Mouse (Mus musculus) yolk sac, embryonic 10.5 days (tissue): Measurements from ENCODE around the gene Grsf1.

Experiments
- DNase-seq: peaks from one replicate; pipeline ENCODE4 v3.0.0-alpha.2; 2017; ENCODE audit warnings: low spot score

Grsf1 gene

GRCm38 (mm10) chr5:88688583-88689187, 12.7 kb upstream of the Grsf1 start:
- peak; percentile 36 for DNase-seq

DNA sequence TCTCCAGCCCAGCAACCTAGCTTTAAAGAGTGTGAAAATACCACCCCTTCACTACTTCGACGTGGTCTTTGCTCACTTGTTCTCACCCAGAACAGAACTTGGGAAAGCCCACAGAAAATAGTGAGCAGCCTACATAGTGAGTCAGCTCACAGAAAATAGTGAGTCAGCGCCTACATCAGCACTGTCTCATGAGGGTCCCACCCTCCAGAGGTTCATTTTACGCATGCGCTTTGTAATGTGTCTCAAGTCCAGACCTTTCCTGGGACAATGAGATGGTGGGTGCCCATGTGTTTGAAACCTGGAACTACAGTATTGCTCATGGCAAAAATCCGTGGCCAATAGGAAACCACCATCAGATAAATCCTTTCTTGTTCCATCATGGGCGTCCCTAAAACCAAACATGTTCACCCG, 12.0 kb upstream of the Grsf1 start:
- no peak for DNase-seq

DNA sequence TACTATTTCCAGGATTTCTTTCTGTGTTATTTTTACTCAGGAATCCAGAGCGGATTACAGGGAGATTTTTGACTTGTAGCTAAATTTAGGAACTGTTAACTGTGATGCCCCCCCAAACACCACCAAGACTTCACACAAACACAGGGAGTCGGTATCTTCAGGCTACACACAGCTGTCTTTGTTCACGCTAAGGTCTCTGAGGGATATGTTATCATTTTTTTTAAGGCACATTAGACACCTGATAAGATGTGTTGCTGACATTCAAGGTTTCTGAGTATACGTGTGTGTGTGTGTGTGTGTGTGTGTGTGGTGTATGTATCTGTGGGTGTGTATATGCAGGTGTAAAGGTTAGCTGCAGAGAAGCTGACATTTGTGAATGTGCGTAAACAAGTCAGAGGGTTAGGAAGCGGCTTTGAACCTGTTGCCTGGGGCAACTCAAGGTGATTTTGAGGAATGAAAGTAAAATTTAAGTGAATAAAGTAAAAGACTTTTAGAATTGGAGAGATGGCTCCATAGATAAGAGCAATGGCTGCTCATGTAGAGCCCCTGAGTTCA, 9.9 kb upstream of the Grsf1 start:
- no peak for DNase-seq

DNA sequence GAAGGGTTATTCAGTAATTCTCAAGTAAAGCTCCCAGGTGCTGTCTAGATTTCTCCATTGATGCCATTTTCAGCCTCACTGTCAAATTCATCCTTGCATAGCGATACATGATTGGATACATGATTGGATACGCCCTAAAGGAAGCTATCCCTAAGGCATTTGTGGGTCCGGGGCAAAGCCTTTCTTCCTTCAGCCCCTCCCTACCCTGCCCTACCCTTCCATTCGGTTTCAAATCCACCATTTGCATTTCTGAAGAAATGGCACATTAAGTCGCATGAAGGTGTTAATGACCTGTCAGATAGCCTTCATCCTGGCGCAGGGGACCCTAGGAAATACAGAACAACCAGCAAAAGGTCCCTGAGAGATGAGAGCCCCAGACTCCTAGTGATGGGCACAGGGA, 9.3 kb upstream of the Grsf1 start:
- DNase-seq, result no peak

DNA sequence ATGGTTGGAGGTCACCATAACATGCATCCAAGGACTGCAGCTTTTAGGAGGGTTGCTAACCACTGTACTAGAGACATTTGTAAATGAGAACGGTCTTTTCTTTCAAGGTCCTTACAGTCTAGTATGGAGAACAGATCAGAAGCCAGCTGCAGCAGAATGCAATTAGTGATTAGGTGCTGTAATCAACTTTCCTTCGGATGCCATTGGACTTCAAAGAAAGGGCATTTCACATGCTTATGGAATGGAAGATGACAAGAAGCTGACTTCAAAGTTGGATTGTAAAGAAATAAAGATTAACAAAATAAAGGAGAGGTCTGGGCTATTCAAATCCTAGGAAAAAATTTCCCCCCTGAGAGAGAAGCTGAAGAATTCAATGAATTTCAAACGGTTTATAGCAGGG, 8.3 kb upstream of the Grsf1 start:
- no peak for DNase-seq

DNA sequence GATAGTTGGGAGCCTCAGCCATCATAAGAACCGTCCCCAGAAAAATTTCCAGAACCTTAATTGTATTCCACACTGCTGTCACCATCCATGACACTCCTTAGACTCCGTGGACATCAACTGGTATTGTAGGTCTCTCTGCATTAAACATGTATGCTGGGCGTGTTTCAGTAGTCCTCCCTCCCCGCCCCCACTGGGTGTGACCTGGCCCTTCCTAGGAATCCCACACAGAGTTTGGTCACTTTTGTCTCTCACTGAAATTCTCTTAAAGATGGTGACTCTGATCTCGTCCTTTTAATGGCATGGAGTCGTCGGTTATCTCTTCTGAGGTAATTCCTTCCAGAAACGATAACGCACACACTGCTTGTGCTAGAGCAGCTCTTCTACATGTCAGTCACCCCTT, 7.7 kb upstream of the Grsf1 start:
- DNase-seq, result no peak

GRCm38 (mm10) chr5:88680567-88680966, 4.6 kb upstream of the Grsf1 start:
- DNase-seq, result no peak

DNA sequence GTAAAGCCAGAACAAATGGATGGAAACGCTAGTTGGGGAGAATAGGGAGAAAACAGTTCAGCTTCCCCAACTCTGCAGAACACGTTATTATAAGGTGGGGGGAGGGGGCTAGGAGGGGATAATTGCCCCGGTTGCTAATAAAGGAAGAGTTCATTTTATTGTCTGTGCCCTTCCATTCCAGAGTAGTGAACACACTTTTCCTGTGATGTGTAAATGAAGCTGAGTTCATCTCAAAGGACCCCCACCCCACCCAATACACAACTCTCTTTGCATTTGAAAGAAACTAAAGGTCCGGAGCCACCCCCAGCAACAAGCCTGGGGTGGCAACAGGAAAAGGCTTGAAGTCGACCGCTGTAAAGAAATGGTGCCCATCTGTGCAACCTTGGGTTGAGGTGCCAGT, 3.4 kb upstream of the Grsf1 start:
- DNase-seq, result no peak

DNA sequence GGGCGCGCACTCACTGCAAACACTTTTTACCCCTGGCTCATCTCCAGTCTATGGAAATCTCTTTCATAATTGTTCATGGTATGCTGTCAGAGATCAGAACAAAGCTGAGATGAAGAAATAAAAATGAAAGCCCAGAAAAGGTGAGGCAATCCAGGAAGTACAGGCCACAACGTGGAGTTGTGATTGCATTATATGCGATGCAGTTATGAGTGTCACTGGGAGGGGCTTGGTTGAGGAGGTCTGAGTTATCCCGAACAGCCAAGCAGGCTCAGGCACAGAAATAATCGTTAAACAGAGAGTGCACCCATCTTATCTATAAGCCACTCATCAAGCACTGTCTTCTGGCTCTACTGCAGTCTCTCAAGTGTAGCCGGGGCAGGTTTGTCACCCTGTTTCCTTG, 3.0 kb upstream of the Grsf1 start:
- DNase-seq, result no peak

DNA sequence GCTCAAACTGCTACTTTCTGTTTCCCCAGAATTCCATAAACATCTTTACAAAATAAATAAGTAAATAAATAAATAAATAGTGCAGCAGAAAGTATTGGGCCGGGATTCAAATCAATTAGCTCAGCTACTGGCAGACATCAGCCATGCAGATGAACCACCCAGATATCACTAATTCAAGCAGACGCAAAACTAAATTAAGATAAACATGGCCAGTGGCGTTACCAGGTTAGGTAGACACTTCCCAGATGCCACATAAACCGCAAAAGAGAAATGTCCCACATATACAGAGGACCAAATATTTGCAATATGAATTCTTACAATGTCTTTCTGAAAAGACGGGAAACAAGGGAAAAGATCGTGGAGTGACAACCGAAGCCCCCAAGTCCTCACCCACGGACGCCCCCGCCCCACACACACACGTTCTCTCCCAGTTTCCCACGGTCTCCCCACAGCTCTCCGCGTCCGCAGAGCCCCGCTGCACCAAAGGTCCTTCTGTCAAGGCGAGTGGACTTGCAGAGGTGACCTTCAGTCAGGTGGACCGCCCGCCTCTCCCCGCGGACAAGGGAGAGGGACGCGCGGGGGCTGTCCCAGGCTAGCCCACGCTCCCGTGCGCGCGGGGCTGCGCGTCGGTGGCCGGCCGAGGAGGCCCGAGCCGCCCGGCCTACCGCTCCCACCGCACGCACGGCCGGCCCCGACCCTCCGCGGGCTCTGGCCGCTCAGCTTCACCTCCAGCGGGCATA, 1.1 kb downstream of the Grsf1 start:
- DNase-seq, result no peak

DNA sequence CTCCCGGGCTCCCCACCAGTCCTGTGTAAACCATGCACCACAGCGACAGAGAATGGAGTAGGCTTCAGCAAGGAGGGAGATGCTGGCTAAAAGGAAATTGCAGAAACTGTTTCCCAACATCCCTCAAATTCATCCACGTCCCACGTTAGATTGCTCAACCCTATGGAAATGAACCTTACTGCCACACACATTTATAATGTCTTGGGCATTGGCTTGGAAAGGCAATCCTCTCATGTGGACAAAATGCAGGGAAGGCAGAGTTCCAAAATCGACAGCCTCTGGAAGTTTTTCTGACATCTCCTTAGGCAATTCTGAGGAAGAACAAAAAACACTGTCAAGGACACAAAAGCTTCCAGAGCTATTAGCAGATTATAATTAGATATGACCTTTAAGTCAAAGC, 12.1 kb downstream of the Grsf1 start:
- no peak for DNase-seq

DNA sequence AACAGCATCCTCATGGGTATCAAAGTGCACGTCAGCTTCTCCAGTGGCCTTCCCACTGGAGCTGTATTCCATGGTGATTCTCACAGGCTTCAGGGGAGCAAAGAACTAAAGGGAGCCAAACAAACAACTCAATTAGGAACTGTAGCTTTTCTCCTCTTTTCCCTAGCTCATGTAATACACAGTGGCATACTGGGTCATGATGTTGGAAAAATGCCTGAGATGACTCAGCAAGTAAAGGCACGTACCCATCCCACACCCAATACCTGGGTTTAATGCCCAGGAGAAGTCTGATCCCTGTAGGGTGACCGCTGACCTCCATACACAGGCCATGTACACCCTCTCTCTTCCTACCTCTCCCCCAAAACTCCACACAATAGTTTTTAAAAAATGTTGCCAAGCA, 12.8 kb downstream of the Grsf1 start:
- no peak for DNase-seq

- DNase-seq, result no peak
These were observed 18.1 kb downstream of the Grsf1 start for GRCm38 (mm10) chr5:88657868-88658267.

GRCm38 (mm10) chr5:88652589-88652988, 23.4 kb downstream of the Grsf1 start:
- no peak for DNase-seq

DNA sequence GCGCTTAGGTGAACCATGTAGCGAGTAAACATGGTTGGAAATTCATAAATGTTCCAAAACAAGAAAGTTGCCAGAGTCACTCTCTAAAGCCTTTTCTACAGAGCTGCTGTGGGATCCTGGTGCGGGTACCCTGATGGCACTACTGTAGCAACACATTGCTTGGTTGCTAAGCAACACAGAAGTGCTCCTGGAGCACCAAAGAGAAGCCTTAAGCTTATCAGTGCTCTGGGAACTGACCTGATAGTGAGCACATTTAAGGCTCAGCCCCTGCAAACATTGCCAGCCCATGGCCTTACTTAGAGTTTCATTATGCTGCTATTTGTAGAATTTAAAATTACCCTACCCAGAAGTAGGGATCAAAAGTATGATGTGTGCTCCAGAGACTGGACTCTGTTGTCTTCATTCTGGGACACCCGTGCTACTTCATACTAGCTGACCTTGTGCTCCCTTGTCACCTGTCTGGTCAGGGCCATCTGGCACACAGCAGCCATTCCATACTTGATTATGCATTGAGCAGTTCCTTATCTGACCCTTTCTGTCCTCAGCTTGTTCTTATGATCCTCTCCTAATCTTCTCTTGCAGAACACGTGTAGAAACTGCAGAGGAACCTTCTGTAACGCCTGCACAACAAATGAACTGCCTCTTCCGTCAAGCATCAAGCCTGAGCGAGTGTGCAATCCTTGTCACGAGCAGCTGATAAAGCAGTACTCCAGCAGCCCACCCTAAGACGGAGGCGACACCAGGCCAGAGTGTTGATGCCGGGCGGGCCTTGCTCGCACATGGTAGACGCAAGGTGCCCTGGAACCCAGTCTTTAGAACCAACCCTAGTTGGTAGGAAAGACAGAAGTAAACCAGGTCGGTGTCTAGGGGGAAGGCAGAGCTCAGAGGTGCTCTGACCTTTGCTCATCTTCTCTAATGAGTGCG, 26.5 kb downstream of the Grsf1 start:
- peak; percentile 17 for DNase-seq

DNA sequence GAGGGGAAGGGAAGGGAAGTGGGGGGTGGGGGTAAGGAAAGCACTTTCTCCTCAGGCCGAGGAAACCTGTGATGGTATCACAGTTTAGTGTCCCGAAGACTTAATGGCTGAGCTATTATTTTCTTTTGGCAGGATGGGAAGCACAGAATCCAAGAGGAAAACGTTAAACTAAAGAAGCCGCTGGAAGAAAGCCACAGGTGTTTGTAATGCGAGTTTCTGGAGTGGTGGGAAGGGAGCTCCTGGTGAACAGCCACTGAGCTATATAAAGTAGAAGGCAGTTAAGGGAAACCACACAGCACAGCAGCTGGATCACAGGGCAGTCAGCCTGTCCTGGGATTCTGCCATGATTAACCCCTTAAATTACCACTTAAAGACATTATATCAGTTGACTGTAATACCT, 30.6 kb downstream of the Grsf1 start:
- no peak for DNase-seq

DNA sequence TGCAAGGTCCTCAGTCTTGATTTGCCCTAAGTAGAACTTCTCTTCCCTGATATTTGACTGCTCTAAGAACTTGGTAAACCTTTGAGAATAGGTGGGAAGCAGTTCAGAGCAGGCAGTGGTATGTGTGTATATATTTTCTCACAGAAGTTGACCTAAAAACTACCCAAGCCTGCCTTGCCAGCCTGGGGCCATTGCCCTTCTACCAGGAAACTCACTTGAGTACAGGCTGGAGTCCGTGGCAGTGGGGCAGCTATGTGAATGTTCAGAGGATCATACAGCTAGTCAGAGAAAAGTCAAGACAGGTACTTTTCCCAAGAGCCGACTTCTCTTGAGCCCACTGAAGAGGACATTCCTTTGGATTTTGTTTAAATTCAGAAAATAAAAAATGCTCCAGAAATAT, 31.1 kb downstream of the Grsf1 start:
- DNase-seq, result no peak

GRCm38 (mm10) chr5:88643491-88643890, 32.5 kb downstream of the Grsf1 start:
- no peak for DNase-seq

DNA sequence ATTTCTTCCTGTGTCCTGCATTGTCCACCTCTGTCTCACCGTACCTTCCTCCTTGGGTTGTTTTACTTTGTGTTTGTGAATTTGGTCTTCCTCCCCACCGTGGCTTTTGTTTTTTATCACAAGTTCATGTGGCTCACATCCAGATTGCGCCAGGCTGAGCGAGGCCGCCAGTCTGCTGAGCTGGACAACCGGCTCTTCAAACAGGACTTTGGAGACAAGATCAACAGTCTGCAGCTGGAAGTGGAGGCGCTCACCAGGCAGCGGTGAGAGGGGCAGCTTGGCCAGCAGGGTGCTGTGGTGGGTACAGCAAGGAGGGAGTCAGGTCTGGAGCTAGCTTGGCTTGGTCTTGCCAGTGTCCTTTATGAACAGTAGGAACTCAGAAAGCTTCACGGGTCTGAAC, 33.2 kb downstream of the Grsf1 start:
- peak; percentile 27 for DNase-seq

DNA sequence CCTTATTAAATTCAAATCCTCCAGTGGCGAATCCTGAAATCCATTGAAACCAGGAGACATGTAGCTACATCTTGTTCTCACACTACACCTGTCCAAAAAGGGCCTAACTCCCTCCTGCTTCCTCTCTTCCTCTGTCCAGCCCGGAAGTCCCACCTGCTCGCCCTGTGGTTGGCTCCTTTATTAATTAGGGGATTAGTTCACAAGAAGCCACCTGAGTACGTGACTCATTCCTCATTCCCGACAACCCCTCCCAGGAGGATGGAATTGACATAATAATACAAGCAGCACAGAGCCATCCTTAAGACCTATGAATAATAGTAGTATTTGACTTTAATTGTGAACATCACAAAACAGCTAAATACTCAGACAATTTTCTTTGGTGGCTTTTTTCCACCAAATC, 41.9 kb downstream of the Grsf1 start:
- DNase-seq, result no peak

GRCm38 (mm10) chr5:88632463-88632862, 43.5 kb downstream of the Grsf1 start:
- no peak for DNase-seq

GRCm38 (mm10) chr5:88631545-88631944, 44.4 kb downstream of the Grsf1 start:
- DNase-seq, result no peak

GRCm38 (mm10) chr5:88630883-88631282, 45.1 kb downstream of the Grsf1 start:
- DNase-seq, result peak; percentile 75
